Mouse (Mus musculus): Measurements from ENCODE around the gene Nkain4.

DNA sequence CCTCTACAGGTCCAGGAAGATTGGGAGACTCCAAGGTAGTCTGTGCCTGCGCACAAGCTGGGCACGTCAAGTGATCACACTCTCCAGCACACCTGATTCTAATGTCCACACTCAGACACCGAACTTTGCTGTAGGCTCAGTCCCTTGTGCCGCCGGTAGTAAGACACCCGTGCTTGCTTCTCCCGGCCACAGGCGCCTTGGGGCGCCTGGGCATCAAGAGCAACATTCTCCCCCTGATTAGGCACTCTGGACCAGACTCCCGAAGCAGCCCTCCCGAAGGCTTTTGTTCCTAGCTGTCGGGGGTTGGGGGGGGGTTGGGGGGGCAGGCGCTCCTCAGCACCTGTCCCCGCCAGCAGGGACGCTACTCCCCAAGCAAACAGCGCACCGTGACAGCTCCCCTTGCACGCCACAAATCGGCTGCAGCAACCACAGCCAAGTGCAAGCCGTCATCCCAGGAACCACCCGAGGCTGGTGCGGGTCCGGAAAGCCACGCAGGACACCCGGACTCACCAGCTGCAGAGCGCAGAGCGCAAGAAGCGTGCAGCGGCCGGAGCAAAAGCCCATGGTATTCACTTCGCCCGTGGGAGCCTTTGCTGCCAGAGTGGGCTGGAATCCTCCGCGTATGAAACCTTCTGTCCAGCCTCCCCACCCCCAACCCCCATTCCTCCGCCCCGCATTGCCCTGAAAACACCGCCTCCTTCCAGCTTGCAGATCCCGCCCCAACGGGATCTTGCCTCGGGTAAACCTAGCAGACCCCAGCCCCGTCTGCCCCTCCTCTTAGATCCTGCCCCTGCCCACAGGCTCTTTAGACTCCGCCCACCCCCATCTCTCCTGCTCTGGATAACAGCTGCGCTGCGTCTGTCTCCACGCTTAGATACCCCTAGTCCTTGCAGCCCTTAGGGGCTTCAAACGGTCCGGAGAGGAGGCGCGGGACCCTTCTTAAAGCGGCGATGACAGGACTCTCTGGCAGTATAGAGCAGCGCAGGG is at the start of gene Nkain4:
- peak; percentile 34; the same call in 1 of the 2 replicates for TF ChIP-seq POLR2A (IDR thresholded peaks at IDR 0.05; ENCODE audit: borderline replicate concordance, extremely low read depth, low read depth, low read length)
- no peak for TF ChIP-seq CTCF (IDR thresholded peaks at IDR 0.05; ENCODE audit: insufficient read depth, low read length)
